Mouse (Mus musculus): ENCODE data around the gene Sult2b1. TPM values are rescaled to one million over a fixed set of nuclear protein-coding genes. Genes with fewer than 3 reads are reported as not detected.

Gene Sult2b1
- total RNA-seq, 2 experiments from 2014 or later: 11.3 to 13.6 TPM

DNA sequence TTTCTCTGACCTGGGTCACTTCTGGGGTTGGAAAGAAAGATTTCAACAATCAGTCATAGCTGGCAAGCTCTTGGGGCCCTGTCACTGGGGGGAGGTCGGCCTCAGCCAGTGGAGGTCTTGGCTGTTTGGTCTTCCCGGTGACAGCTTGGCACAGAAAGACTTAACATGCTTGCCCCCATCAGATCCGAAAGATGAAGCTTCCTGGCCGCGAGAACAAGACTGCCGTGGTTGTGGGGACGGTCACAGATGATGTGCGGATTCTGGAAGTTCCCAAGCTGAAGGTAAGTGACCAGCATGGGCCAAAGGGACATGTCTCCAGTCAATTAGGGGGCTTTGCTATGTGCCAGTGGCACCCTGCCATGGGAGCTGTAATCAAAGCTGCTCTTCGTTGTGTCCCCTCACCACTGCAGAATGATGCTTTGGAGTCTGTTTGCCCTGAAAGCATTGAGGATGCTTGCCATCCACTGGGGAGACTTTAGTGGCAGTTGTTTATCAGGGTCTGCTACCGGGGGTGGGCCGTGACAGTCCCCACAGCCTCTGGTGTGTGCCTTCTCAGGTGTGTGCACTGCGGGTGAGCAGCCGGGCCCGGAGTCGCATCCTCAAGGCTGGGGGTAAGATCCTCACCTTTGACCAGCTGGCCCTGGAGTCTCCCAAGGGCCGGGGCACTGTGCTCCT, 64.6 kb downstream of the Sult2b1 start:
- TF ChIP-seq CTCF (IDR thresholded peaks at IDR 0.05): no peak
- DNase-seq (ENCODE audit: extremely low spot score in 1 of 2, low spot score in 2 of 2): peak in 1 of 2 experiments; percentile 9
- H3K4me3 ChIP-seq: no peak overlapping the region
- intact Hi-C loops (cut with DNase I): no loop called here
- no peak overlapping the region for H3K27ac ChIP-seq

DNA sequence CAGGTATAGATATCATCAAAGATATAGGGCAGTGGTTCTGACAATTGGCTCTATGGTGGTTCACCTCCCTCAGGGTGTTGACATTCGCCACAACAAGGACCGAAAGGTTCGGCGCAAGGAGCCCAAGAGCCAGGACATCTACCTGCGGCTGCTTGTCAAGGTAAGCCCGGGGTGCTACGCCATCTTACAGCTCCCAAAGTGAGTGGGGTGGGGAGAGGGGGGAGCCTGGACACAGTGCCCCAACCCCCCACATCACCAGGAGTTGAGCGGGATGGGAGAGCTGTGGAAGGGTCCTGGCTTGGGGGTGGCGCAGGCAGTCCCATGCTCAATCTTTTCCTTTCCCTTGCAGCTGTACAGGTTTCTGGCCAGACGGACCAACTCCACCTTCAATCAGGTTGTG, 65.3 kb downstream of the Sult2b1 start:
- Histone ChIP-seq H3K27ac (no peak overlapping the region), H3K4me3 (peak overlapping the region; percentile 67)
- no peak for DNase-seq (ENCODE audit: extremely low spot score in 1 of 2, low spot score in 2 of 2)
- TF ChIP-seq CTCF (IDR thresholded peaks at IDR 0.05): no peak
- intact Hi-C loops (cut with DNase I): no loop called here

DNA sequence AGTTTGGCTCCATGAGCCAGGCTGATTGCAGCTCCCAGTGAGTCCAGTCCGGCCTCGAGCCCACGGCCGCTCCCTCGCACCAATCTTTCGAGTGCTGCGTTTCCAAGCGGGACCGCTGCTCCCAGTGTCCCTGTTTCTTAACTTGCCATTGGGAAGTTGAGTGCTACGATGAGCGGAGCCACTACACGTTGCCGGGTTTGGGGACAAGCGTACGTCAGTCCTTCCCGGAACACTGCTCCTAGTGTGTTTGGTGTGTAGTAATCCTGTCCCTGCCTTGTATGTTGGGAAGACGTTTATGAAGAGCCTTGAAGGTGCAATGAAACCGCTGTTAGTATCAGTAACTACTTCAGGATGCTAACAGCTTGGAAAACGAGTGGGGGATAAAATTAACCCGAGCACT, 66.1 kb downstream of the Sult2b1 start:
- Histone ChIP-seq H3K4me3 (peak overlapping the region; percentile 67), H3K27ac (peak overlapping the region; percentile 98)
- intact Hi-C loops (cut with DNase I): no loop called here
- no peak for TF ChIP-seq CTCF (IDR thresholded peaks at IDR 0.05)
- DNase-seq (ENCODE audit: extremely low spot score in 1 of 2, low spot score in 2 of 2): no peak

DNA sequence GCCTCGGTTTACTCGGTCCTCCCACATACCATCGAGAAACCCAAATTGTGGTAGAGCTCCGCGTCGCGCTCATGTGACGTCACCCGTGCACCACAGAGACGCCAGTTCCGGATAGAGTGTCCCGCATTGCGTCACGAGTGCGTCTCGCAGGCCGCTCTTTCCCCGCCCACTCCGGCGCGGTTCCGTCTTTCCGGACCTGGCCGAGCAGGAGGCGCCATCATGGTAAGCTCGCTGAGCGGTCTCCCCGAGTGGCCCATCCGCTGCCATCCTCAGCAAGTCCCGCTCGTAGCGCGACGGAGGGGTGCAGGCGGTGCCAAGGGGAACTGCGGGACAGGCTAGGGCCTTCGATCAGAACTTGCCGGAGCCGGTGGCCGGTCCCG, 66.6 kb downstream of the Sult2b1 start, which contains the start of gene Sphk2:
TSS of gene Sphk2 (minus strand) at position 85 of the 380 bp plus-strand sequence.
- DNase-seq (ENCODE audit: extremely low spot score in 1 of 2, low spot score in 2 of 2): peak; percentile 98
- Histone ChIP-seq H3K27ac (peak within 1 kb of the TSS; percentile 98), H3K4me3 (peak within 1 kb of the TSS; percentile 67)
- no peak; the same call in 1 of the 2 replicates for TF ChIP-seq CTCF (IDR thresholded peaks at IDR 0.05)
- intact Hi-C loops (cut with DNase I): no loop called here

DNA sequence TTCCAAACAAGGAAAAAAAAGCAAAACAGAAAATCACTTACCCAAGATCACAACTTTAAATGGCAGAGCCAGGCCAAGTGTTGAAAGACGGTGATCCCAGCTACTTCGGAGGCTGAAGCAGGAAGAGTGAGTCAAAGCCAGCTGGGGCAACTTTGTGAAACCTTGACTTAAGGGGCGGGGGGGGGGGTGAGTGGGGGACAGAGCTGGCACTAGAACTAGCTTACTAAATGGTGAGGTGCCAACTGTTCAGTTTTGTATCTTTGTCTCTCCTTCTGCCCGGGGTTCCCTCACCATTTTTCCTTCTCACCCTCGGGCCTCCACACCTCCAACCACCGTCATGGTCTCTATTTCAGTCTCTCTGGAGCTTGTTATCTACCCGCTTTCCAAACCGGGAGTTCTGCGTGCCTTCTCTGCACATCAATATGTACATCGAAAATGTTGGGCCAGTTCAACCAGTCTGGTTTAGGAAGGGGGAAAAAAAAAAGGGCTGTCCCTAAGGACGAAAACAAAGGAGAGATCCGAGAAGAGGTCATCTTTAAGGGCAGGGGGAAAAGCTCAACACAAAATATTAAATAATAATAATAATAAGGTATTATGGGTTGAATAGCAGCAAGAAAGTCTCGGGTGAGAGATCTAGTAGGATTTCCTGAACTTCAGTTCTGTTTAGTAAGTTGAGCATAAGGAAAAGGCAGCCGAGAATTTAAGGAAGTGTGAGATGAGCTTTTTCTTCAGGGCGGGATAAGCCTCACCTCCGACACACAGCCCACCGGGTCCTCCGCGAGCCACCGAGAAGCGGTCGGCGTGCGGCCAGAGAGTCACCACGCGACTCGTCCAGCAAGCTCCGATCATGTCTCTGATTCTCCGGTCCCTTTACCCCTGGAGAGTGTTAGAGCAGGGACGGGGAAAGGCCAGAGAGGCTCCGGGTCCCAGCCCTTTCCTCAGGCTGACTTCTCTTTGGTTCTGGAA, 67.2 kb downstream of the Sult2b1 start:
- peak in 1 of 2 experiments; percentile 63 for DNase-seq (ENCODE audit: extremely low spot score in 1 of 2, low spot score in 2 of 2)
- H3K4me3 ChIP-seq: peak overlapping the region; percentile 67
- intact Hi-C loops (cut with DNase I): no loop called here
- no peak for TF ChIP-seq CTCF (IDR thresholded peaks at IDR 0.05)
- peak overlapping the region; percentile 98 for H3K27ac ChIP-seq

GRCm38 (mm10) chr7:45716460-45716857, 68.0 kb downstream of the Sult2b1 start:
- Histone ChIP-seq H3K27ac (no peak overlapping the region), H3K4me3 (peak overlapping the region; percentile 91; the same call in 1 of the 2 replicates)
- DNase-seq (ENCODE audit: extremely low spot score in 1 of 2, low spot score in 2 of 2): no peak
- TF ChIP-seq CTCF (IDR thresholded peaks at IDR 0.05): no peak
- intact Hi-C loops (cut with DNase I): no loop called here

DNA sequence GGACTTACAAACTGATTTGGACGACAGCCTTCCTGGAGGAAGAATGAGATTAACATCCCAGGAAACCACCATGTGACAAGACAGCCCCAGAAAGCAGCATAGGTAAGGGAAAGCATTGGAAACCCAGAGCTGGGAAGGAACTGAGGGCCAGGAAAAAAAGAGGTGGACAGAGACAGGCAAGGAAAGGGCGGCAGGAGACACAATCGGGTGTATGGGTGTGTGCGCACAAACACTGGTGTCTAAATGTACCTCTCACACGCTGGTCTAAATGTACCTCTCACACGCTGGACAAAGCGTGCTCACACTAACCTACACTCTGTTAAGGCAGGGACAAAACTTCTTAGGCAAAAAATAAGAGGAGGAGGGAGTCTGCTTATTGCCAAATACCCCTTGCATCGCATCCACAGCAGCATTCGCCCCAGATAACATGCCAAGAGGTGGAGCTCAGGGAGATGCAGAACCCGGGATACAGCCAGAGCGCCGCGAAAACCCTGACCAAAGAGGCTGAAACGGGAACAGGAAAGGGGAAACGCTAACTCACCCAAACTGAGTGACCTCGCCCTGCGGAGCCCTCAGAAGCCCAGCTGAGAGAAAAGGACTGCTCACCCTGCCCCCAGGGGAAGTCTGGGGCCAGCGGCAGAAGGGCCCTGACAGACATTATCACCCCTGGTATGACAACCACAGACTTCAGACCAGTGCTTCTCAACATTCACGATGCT, 68.6 kb downstream of the Sult2b1 start:
- H3K27ac ChIP-seq: peak overlapping the region; percentile 75
- intact Hi-C loops (cut with DNase I): no loop called here

DNA sequence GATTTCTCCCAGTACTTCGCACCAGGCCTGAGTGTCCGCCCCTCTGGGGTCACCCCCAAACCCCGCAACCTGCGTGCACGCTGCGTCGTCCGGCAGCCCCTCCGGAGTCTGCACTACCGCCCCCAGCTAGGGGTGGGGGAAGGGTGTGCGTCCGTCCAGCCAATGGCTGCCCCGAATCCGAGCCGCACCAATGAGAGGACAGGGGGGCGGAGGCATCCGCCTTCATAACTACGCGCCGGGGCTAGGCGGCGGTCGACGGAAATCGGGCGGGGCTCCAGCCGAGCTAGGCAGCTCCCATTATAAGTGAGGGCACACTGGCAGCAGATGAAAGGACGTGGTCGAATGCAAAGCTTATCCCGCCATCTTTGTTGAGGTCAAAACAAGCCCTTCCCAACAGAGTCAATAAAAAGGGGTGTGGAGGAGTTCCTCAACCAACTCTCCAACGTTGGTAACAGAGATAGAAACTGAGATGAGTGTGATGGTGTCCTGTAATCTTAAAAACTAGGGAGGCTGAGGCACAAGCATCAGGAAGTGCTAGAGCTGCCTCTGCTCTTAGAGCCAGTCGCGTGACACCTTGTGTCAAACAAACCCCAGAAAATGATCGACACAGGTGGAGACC, 69.3 kb downstream of the Sult2b1 start, which contains the start of gene Rpl18:
TSS of gene Rpl18 (plus strand) at position 368 of the 619 bp plus-strand sequence.
- Histone ChIP-seq H3K4me3 (peak within 1 kb of the TSS; percentile 91), H3K27ac (peak within 1 kb of the TSS; percentile 86)
- TF ChIP-seq CTCF (IDR thresholded peaks at IDR 0.05): no peak; the same call in 1 of the 2 replicates
- intact Hi-C loops (cut with DNase I): no loop called here
- DNase-seq (ENCODE audit: extremely low spot score in 1 of 2, low spot score in 2 of 2): peak; percentile 97 to 98

More for the DNA sequence above, 68.6 kb downstream of the Sult2b1 start:
- DNase-seq (ENCODE audit: extremely low spot score in 1 of 2, low spot score in 2 of 2): no peak
- H3K4me3 ChIP-seq: peak overlapping the region; percentile 91
- TF ChIP-seq CTCF (IDR thresholded peaks at IDR 0.05): no peak

DNA sequence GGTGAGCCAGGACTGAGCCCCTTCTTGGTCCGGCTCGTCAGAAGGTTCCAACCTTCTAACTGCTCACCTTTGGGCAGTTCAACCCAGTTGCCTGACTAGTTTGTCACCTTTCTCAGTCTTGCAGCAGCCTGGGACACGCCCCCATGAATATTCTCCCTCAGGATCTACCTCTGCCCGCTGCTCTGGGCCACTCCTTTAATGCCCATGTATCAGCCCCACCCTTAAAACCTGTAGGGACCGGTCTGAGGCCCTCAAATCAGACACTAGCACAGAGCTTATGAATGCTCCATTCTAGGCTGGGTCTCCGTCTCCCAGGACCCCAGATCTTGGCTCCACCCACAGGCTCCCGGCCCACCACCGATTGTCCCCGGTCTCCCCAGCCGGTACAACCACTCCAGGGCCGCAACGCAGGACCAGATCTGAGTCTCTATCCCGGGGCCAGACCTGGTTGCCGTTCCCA, 69.8 kb downstream of the Sult2b1 start:
- TF ChIP-seq CTCF (IDR thresholded peaks at IDR 0.05): no peak
- Histone ChIP-seq H3K4me3 (peak overlapping the region; percentile 91), H3K27ac (peak overlapping the region; percentile 86)
- intact Hi-C loops (cut with DNase I): no loop called here
- DNase-seq (ENCODE audit: extremely low spot score in 1 of 2, low spot score in 2 of 2): no peak

GRCm38 (mm10) chr7:45713881-45714520, 70.5 kb downstream of the Sult2b1 start:
- H3K4me3 ChIP-seq: peak overlapping the region; percentile 91
- DNase-seq (ENCODE audit: extremely low spot score in 1 of 2, low spot score in 2 of 2): no peak

More at GRCm38 (mm10) chr7:45713881-45714520, 70.5 kb downstream of the Sult2b1 start:
- H3K27ac ChIP-seq: no peak overlapping the region; the same call in 1 of the 2 replicates
- TF ChIP-seq CTCF (IDR thresholded peaks at IDR 0.05): no peak
- intact Hi-C loops (cut with DNase I): no loop called here
